Mouse (Mus musculus) kidney, adult 2 months (tissue): ENCODE measurements at regions not wholly inside any gene's neighbourhood (a gene's known extent, or its start where the extent isn't known, plus 50 kb on each side); places are given as distances from the start of the nearest gene placed in this dataset.

ENCODE experiments used
- CTCF ChIP-seq: fragments of 200-500 bp; conservative IDR thresholded peaks from 2 replicates; pipeline ENCODE4 v1.5.1; 2011; ENCODE audit warnings: low read depth, mild to moderate bottlenecking, control low read depth, low read length, moderate library complexity, mixed read lengths; ENCODE audit not compliant: insufficient read depth, insufficient read length
- POLR2A ChIP-seq: fragments of 200-500 bp; IDR thresholded peaks from one replicate; pipeline ENCODE4 v1.6.1; 2011; ENCODE audit warnings: low read depth, low read length, control low read depth

DNA sequence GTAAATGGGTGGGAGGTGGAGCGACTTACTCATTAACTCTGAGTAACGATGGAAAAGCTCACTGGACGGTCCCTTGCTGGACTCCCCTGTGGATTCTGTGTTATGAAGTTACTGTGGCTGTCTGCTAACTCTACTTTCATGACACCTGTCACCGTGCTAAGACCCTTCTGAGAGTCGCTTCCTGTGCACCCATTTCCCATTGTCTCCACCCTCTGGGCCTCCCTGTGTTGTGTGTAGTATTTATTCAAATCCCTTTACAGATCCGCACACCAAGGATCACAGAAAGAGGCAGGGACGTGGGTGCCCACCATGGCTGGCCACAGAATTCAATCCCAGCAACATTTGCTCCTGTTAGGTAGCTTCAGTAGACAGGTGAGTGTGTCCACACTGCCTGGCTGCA, 357.1 kb upstream of the 3110018I06Rik start:
- TF ChIP-seq CTCF (no peak), POLR2A (no peak)
